Mouse (Mus musculus) limb, embryonic 13.5 days (tissue): Measurements from ENCODE around the gene Vmn1r1. TPM values are rescaled to one million over a fixed set of nuclear protein-coding genes. Genes with fewer than 3 reads are reported as not detected.

ENCODE experiments used
- ATAC-seq: fragments of 200-750 bp; cut with Nextera tagmentation; 2 replicates; pipeline ENCODE4 v1.8.0; 2017; ENCODE audit warnings: low read depth, moderate number of reproducible peaks, moderate TSS enrichment; ENCODE audit not compliant: low FRiP score
- H3K27ac ChIP-seq: fragments of 300-500 bp; sonication (generic); 2 replicates; pipeline ENCODE4 v1.5.1; 2015; ENCODE audit warnings: inconsistent platforms, mild to moderate bottlenecking, moderate library complexity
- H3K27me3 ChIP-seq: fragments of 300-500 bp; sonication (generic); 2 replicates; pipeline ENCODE4 v1.6.1; 2015; ENCODE audit warnings: mild to moderate bottlenecking, inconsistent platforms
- H3K36me3 ChIP-seq: fragments of 300-500 bp; sonication (generic); 2 replicates; pipeline ENCODE4 v1.6.1; 2015; ENCODE audit warnings: inconsistent platforms, mild to moderate bottlenecking, moderate library complexity
- H3K4me1 ChIP-seq: fragments of 300-500 bp; sonication (generic); 2 replicates; pipeline ENCODE4 v1.6.1; 2015; ENCODE audit warnings: inconsistent platforms
- H3K4me2 ChIP-seq: fragments of 300-500 bp; sonication (generic); replicated peaks from 2 replicates; pipeline ENCODE4 v1.6.1; 2015; ENCODE audit warnings: inconsistent platforms, mild to moderate bottlenecking, moderate library complexity
- H3K4me3 ChIP-seq: fragments of 300-500 bp; sonication (generic); 2 replicates; pipeline ENCODE4 v1.5.1; 2015; ENCODE audit warnings: moderate library complexity, mild to moderate bottlenecking, inconsistent platforms
- H3K9ac ChIP-seq: fragments of 300-500 bp; sonication (generic); 2 replicates; pipeline ENCODE4 v1.6.1; 2015; ENCODE audit warnings: mild to moderate bottlenecking, inconsistent platforms
- H3K9me3 ChIP-seq: fragments of 300-500 bp; sonication (generic); 2 replicates; pipeline ENCODE4 v1.6.1; 2016; ENCODE audit warnings: inconsistent platforms
- WGBS: fragments of 180-500 bp; shearing (Covaris S2); methylation state at CpG from one replicate; pipeline ENCODE4 v1.1.7; 2015; 5-methylcytosine and 5-hydroxymethylcytosine counted together
- polyA plus RNA-seq: library from polyadenylated mRNA; unstranded; fragments of >200 nt; fragmentation: Nextera tagmentation; extraction: Ambion mirVana; gene quantifications from 2 replicates; pipeline ENCODE4 v1.2.1, GENCODE M21; 2015

Vmn1r1 gene
- polyA plus RNA-seq, 1 experiment from 2014 or later = not detected

GRCm38 (mm10) chr1:182108397-182109099 lies 55.7 kb downstream of the Vmn1r1 start:
- peaks cover 50% of the 10 kb centered on the region for H3K4me1 ChIP-seq
- H3K9ac ChIP-seq = no peak overlapping the region
- H3K9me3 ChIP-seq = no peaks in the 10 kb centered on the region
- no peaks in the 10 kb centered on the region for H3K27me3 ChIP-seq
- ATAC-seq = no peak
- H3K36me3 ChIP-seq = no peaks in the 10 kb centered on the region
- WGBS = 59% methylated on average over 13 of the region's 13 CpGs
- no peak overlapping the region for H3K4me2 ChIP-seq
- no peak overlapping the region; the same call in 1 of the 2 replicates for H3K27ac ChIP-seq
- no peak overlapping the region for H3K4me3 ChIP-seq

DNA sequence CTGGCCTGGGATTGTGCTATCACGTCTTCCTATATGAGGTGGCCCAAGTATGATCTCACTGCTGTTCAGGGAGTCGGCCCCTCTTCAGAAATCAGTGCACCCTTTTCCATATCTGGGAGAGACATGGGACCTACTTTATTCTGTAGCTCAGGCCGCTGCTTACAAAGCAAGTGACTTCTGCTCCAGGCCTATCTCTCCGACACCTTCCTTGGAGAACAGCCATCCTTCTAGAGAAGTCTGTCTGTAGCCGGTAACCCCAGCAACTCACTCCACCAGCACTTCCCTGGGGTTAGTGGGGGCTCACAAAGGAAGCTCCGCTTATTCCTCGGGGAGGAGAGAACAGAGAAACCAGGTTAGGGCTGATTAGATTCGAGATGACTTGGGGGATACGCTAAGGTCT lies 57.0 kb downstream of the Vmn1r1 start:
- Histone ChIP-seq H3K4me2 (no peak overlapping the region), H3K4me1 (peaks cover 56% of the 10 kb centered on the region), H3K9ac (no peak overlapping the region), H3K36me3 (no peaks in the 10 kb centered on the region), H3K4me3 (no peak overlapping the region), H3K27me3 (no peaks in the 10 kb centered on the region), H3K9me3 (no peaks in the 10 kb centered on the region), H3K27ac (no peak overlapping the region)
- 78% methylated on average over 9 of the region's 9 CpGs for WGBS
- no peak for ATAC-seq

GRCm38 (mm10) chr1:182105023-182105422 lies 59.3 kb downstream of the Vmn1r1 start:
- no peak overlapping the region for H3K27ac ChIP-seq
- H3K4me3 ChIP-seq = no peak overlapping the region
- no peak for ATAC-seq
- no peak overlapping the region for H3K4me2 ChIP-seq
- H3K9ac ChIP-seq = no peak overlapping the region
- no peaks in the 10 kb centered on the region for H3K36me3 ChIP-seq
- 51% methylated on average over 3 of the region's 3 CpGs for WGBS
- no peaks in the 10 kb centered on the region for H3K27me3 ChIP-seq
- H3K4me1 ChIP-seq = peaks cover 43% of the 10 kb centered on the region
- no peaks in the 10 kb centered on the region for H3K9me3 ChIP-seq

Other genes with a start within 250 kb of the Vmn1r1 start
- gene Enah, start 144.5 kb downstream of the Vmn1r1 start, polyA plus RNA-seq = 27.1 and 31.9 TPM in 2 replicates
- 165 and 173 TPM in 2 replicates for gene Srp9, start 39.7 kb downstream of the Vmn1r1 start, polyA plus RNA-seq
- gene Degs1, start 118.3 kb upstream of the Vmn1r1 start, polyA plus RNA-seq = 111 TPM in 2 replicates
- 19.6 TPM in 2 replicates for gene Fbxo28, start 177.1 kb upstream of the Vmn1r1 start, polyA plus RNA-seq
- gene Trp53bp2, start 244.7 kb upstream of the Vmn1r1 start, polyA plus RNA-seq = 25.0 and 25.1 TPM in 2 replicates